Mouse (Mus musculus) heart, postnatal 0 days (tissue): ENCODE measurements around the gene Pigk.

Source experiments
- CTCF ChIP-seq: IDR thresholded peaks from 2 replicates; pipeline ENCODE4 v1.5.1; 2016; ENCODE audit warnings: antibody characterized with exemption, control low read depth, low read depth
- EP300 ChIP-seq: IDR thresholded peaks from 2 replicates; pipeline ENCODE4 v1.6.1; 2016; ENCODE audit warnings: antibody characterized with exemption, low read depth

DNA sequence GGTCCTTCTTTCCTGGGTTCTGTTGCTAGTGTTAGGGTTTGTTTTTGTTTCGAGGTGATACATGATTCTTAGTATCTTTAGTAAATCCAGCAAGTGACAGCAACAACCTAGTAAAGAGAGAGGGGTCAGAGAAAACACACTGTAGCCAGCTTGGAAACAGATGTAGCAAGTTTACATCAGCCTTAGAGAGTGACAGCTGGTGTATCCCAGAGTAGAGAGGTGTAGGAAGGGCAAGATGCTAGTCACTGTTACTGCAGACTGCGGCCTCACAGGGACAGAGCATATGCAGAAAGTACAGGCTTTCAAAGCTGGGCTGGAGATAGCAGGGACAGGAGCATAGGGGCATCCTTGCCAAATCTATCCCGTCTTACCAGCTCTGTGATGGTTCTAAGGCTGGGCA, 44.1 kb upstream of the Pigk start:
- TF ChIP-seq CTCF (no peak), EP300 (no peak)
